Mouse (Mus musculus) 416B (cell line): ENCODE measurements around the gene Armc6.
A peak's percentile ranks its signal among the peaks of the same experiment; 100 is the strongest.
"Not testable (repeated sequence)": the region's sequence is repeated elsewhere in the genome, so short reads cannot be mapped to it uniquely, and the experiment has no call there.

ENCODE experiments used
- DNase-seq: peaks from one replicate; pipeline ENCODE4 v3.0.0; 2011; ENCODE audit warnings: low read depth

Armc6 gene

DNA sequence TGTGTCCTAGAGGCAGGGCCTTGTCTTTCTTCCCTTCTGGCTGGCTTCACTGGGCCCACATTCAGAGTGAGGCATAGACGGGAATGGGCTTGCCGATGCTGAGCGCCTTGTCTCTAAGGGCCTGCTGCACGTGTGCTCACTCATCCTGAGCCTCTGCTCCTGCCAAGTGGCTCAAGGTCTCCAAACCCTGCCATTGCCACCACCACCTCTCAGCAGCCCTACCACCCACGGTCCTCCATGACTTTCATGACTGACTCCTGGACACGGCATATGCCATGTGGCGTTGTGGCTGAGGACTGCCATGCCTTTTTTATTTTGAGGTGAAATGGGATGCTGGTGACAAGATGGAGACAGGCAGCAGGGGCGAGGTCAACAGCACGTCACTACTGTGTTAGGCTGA lies 3.4 kb downstream of the Armc6 start:
- DNase-seq = no peak

DNA sequence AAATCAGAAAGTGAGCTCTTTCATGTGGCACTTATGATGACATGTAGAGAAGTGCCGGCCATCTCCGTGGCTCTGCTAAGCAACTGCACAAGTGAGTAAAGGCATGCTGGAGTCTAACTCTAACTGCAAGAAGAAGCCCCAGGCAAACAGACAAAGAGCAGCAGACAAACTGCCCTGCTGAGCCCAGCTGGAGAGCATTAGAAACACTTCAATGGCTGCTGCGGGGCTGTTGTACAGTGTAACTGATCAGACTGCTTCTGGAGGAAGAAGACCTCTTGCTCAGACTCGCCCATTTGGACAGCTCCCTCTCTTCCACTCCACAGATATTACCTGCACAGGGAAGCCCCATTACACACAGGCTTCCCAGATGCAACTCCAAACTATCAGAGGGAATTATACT lies 6.3 kb downstream of the Armc6 start:
- DNase-seq = no peak

DNA sequence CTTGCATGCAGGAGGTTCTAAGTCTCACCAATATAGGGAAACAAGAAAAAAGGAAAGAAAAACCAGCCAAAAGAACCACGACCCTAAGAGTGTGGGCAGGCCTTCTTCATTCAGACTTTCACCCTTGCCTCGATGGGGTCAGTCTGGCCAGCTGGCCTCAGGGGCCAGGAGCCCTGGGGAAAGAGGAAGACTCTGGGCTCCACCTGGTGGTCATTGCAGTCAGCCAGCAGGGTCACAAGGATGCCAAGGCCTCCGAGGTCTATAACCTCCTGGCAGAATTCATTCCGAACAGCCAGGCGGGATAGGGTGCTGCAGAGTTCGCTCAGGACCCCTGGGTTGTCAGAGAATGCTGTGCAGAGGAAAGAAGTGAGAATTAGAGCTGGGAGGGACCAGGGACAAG lies 10.9 kb downstream of the Armc6 start:
- peak; percentile 26 for DNase-seq

DNA sequence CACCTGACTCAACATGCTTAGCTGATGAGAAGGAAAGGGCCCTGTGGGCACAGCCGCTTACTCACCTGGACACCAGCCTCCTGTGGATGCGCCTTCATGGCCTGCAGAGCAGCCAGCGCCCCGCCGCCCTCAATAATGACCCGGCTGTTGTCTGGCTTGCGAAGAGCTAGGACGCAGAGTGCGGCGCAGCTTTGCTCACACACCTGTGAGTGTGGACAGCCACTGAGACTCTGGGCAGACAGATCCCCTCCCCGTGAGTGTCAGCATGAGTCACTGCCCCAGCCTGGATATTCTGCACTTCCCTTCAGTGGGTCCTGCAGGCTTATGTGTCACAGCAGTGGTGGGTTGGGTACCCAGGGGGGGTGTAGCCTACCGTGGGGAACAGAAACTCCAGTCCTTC lies 12.2 kb downstream of the Armc6 start:
- no peak for DNase-seq

DNA sequence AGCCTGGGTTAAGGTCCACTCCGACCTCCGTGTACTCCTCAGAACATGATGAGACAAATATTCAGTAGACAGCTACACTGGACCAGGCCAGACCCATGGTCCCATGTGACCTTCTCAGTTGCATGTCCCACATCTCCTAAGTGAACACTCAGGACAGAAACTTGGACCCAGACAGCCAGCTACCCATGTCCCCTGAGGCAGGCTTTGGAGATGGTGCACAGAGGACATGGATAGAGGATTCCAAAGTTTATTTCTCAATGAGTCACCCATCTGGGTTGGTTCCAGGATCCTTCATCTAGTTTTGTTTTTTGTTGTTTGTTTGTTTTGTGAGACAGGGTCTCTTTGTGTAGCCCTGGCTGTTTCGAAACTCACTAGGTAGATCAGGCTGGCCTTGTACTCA lies 13.4 kb downstream of the Armc6 start:
- DNase-seq = no peak

DNA sequence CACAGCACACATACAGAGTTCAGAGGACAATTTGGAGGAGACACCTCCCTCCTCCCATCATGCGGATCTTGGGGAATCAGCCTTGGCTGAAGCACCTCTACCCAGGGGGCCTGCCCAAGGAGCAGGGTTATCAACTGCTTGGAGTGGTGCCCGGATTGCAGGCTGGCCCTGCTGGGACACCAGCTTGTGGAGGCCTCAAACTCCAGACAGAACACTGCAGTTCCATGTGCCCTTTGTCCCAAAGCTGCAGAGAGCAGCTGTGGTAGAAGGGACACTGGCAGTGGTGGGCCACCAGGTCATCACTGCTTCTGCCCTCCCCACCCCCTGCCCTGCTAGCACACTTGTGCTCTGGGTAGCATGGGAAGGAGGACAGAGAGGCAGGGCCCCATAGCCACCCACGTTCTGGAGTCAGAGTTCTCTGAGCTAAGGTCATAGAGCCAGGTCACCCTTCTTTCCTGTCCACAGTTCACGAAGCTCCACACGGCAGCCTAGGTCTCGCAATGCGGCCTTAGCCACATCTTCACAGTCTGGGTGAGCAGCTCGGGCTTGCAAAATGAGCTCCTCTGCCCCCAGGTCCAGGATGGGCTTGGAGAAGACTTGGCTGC lies 13.9 kb downstream of the Armc6 start:
- no peak for DNase-seq

DNA sequence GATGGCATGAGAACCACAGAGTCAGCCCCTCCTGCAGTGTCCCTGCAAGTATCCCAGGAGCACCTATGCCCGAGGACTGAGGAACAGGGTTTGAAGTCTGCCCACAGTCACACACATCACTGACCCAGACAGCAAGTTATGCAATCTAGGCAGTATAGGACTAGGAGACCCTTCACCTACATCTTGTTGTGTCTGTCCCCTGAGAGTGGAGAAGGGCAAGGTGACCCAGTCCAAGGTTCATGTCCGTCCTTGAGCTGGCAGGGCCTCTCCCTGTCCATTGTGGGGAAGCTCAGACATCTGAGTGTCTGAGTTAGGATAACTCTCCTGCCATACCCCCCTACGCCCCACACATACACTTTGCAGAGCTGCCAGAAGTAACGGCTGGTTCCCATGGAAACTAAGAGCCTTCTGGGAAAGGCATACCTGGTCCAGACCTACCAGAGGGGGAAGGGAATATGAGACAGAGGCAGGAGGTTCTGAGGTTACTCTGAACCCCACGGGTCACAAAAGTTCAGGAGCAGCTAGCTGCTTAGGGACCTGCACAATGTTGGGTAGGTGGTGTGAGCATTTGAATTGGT lies 15.1 kb downstream of the Armc6 start:
- DNase-seq = no peak

DNA sequence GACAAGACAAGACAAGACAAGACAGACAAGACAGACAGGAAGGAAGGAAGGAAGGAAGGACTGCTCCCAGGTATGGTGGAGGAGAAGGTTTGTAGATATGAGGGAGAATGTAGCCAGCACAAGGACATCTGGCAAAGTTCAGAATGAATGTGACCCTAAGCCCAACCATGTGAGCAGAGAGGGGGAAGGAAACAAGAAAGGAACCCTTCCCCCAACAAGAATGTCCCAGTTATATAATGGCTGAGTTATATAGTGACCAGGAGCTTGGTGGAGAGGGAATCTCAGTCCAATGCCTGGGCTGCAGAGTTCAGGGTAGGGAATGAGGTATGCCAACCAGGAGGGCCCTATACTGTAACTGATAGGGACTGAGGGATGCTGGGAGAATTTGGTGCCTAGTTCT lies 16.8 kb downstream of the Armc6 start:
- DNase-seq = no peak

DNA sequence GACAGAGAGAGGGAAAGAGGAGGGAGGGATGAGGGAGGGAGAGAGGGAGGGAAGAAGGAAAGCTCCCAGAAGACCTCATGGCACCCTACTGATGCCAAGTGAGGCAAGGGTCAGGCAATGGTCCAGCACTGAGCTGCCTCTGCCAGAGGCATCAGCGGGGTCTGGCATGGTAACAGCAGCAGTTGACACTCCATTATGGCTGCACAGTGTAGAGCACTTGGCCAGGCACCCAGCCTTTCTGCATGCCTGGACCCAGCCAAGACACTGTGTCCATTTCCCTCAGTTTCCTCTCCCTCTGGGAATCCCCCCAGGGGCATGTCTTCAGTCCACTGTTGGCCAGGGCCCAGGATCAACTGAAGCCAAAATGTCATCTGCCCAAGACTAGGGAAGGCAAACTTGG lies 17.7 kb downstream of the Armc6 start:
- no peak for DNase-seq

DNA sequence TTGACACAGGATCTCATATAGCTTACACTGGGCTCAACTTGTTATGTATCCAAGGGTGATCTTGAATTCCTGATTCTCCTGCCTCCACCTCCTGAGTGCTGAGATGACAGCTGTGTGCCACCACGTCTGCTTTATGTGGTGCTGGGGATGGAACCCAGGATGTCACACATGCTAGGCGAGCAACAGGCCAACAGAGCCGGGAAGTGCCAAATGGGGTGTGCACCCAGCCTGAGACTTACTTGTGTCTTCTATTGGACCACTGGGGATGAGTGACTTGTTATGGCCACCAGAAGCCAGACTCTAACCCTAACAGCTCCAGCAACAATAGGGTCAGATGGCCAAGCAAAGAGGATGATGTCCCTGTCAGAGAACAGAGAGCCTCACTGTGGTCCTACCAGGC lies 18.1 kb downstream of the Armc6 start:
- not testable (repeated sequence) for DNase-seq

DNA sequence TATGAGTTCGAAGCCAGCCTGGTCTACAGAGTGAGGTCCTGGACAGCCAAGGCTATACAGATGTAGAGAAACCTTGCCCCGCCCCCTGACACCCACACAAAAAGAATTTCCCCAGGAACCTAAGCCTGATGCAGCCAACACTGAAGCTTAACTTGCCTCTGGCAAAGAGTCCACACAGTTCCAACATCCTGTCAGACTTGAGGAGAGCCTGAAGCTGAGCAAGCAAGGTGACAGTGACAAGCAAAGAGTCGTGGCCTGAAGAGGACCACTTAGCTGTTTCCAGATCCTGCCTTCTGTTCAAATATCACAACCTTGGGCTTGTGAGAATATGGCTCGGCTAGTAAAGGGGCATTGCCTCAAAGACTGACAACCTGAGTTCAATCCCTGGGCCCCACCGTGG lies 19.2 kb downstream of the Armc6 start:
- no peak for DNase-seq

DNA sequence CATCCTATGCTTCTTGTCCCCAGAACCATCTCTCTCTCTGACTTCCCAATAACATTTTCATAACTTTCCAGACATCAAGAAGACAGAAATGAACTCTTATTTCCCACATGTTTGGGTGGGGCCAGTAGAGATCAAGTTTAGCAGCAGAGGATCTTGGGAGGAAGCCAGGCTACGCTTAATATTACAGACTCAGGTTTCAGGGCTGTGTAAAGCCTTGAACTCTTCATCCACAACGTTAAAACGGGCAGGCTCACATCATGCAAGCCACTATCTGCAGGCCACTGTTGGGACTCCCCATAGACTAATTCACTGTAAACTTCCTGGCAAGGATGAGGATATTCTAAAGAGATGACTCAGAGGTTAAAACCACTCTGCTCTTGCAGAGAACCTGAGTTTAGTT lies 19.9 kb downstream of the Armc6 start:
- DNase-seq = peak; percentile 70

DNA sequence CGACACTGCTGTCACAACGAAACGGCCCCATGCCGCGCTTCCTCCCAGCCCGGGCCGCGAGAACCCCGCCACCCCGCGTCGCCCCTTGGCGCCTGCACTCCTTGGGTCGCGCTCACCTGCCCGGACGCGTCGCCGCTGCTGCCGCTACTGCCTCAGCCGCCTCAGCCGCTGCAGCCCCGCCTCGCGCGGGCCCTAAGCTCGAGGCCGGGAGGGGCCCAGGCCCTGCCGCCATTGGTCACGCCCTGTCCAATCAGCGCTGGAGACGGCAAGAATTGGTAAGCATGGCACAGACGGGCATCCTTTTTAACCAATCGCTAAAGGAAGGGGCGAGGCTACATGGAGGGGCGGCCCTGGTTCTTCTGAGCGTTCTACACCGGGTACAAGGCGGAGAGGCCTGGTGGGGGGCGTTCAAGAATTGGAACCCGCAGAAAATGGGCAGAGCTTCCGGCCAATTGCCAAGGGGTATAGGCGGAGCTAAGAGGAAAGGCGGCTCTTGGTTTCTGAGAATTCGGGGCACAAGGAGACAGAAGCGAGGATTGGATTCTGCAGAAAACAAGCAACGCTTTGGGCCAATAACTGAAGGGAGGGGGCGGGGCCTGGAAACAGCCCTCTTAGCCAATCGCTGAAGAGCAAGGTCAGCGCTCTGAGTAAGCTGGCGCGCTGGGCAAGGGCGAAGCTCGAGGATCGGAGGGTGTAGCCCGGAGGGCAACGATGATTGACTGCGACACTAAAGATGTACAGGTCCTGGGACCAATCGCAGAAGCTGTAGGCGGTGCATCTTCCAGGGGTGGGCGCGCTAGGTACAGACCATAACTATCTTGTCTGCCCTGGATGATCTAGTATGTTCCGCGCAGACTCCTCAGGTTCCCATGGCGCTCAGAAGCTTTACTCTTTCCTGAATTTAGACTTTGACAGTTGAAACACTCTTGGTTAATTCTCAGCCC lies 21.9 kb downstream of the Armc6 start, which contains the start of gene Slc25a42:
Slc25a42 (minus strand) TSS at position 194 of the 944 bp plus-strand sequence.
- DNase-seq = peak; percentile 100

DNA sequence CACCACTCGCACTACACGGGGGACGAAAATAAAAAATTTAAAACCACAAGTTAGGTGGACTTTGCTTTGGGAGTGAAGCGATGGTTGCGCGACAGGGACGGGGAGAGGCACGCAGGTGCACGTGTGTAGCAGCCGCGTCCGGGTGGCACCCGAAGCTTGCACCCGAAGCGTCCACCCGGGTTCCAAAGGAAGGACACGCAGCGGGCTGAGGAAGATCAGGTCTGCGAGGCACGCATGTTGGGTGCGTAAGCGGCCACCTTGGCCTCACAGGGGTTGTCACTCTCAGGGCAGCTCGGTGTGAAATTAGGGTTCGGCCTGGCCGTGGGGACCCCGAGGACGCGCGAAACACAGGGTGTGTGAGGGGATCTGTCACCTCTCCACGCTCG lies 22.5 kb downstream of the Armc6 start:
- peak; percentile 35 for DNase-seq

DNA sequence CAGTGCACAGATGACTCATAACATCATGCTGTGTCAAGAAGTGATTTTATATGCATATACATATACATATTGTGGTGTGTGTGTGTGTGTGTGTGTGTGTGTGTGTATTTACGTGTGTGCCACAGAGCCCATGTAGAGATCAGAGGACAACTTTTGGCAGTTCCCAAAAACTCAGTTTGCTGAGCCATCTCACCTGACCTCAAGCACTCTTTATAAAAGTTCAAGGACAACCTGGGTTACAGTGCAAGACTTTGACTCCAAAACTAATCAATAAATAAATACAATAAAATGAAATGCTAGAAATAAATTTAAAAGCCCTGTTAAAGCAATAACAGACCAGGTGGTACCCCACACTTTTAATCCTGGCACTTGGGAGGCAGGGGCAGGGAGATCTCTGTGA lies 23.0 kb downstream of the Armc6 start:
- DNase-seq = no peak

DNA sequence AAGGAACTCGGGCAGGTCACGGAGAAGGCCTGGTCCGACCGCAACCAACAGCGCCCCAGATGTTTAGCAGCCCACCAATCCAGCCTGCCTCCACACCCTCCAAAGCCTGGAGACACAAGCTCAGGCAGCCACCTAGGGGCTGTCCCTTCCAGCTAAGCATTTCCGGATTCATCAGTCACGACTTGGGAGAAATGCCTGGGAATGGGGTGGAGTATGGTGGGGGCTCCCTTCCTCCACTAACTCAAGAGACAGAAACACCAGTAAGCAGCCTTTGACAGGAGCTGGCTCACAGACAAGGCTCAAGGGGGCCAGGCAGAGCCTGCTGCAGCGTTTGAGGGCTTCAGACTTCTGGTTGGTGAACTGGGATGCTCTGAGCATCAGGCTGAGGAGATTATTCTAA lies 23.7 kb downstream of the Armc6 start:
- no peak for DNase-seq

DNA sequence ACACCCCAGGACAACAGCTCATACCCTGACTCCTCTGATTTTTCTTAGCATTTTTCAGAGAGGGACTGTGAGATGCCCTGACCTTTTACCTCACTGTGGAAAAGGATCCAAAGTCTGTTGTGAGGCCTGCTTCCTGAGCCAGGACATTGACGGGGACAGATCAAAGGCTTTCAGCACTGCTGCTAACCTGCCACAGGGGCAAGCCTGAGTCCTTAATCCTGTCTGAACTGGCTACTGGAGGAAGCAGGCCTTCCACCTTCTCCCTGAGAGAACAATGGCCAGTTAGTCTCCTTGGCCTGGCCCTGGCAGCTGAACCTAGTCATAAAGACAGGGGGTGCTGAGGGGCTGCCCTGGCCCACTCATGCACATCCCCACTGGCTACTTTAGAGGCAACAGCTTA lies 26.1 kb downstream of the Armc6 start:
- no peak for DNase-seq

DNA sequence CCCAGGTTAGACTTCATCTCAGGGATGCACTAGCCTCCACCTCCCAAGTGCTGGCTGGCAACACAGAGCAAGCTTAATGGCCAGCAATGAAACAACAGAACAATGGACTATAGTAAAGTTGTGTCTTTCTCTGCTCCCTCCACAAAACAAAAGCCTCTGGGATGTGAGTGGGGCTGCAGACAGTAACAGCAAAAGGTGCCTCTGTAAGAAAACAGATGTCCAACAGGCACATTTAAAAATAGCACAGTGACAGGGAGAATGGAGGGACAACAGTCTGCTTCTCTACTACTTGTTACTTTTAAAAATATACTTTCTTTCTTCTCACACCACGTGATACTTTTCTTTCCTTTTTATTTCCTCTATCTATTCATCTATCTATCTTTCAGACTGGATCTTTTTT lies 29.5 kb downstream of the Armc6 start:
- no peak for DNase-seq

DNA sequence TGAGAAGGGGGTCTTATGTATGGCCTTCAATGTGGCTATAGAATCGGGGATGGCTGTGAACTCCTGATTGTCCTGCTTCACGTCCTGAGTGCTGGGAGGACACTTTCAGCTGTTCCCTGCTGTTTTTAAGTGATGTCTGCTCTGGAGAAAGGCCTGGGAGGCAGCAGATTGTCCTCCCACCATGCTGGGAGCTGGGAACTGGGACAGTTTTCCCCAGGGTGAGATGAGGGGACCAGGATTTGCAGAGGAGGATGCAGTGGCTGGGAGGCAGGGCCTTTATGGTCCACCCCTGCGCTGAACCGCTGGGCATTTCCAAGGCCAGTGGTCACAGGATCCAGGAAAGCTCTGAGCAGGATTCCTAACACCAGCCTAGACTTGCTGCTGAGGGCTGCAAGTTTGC lies 31.2 kb downstream of the Armc6 start:
- no peak for DNase-seq

DNA sequence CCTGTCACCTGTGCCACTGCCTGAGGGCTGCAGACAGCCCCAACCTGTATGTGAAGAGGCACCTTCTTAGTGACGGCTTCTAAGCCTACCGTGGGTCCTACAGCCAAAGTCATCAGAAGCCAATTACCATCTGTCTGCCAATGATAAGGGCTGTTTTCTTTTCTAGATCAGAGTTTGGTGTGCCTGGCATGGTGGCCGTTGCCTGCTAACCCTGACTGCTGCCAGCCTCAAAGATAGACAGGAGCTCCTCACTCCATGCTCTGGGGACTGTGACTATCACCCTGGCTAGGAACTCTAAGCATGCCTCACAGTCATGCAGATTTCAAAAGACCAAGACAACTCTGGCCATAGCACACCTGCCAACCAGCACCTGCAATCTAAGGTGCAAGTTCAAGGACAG lies 32.8 kb downstream of the Armc6 start:
- peak; percentile 31 for DNase-seq

DNA sequence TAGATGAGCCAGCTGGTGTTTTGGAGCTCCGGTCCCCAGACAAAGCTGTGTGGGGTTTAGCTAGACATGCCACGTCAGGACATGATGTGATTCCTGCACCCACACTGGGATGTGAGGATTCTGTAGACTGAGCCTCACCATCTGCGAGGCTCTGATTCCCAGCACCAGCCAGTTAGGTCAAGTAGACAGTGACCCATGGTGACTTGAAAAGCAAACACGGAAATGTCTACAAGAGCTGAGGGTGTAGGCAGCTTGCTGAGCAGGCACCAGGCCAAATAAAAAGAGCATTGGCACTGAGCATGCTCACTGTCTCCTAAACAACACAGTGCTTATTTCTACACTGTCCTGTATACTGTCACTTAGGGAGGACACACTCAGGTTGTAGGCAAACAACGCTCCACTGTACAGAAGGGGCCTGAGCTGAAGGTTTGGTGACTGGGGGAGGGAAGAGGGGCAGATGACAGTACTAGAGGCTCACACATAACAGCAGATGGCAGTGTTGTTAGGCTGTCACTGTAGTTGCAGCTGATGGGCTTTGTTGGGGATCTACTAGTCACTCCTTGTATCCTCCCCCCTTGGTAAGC lies 34.1 kb downstream of the Armc6 start:
- DNase-seq = peak; percentile 62

DNA sequence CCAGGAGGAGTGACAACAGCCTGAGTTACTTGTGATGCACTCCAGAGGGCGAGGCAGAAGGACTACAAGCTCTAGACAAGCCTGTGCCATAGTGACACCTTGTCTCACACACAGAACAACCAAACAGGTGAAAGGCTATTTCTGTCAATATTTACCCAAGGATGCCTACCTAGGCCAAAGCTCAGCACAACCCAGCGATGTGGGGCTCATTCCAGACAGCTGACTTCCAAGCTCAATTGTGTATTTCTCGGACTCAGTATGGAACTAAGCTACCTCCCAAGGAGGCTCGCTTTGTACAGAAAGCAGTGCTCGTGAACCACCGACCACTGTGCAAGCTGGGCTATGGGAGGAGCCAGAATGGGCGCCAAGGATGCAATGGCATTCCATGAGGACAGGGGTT lies 36.7 kb downstream of the Armc6 start:
- no peak for DNase-seq

DNA sequence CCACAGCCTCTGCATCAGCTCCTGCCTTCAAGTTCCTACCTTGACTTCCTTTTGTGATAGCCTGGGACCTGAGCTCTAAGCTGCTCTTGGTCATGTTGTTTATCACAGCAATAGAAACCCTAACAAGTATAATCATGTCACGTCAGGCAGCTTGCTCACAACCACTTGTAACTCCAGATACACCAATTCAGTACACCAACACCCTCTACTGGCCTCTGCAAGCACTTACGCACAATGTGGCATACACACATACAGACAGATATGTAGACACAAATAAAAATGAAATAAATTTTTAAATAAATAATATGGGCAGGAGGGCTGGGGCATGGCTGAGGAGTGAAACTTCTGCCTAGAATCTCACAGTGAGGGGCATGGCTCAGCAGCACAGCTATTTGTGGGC lies 38.5 kb downstream of the Armc6 start:
- DNase-seq = peak; percentile 52
